Mouse (Mus musculus) brain, embryonic 18.5 days (tissue): ENCODE results near the gene Spats2.
"Not testable (repeated sequence)": the region's sequence is repeated elsewhere in the genome, so short reads cannot be mapped to it uniquely, and the experiment has no call there.

Experiments
- DNase-seq: peaks from one replicate; pipeline ENCODE4 v3.0.0-alpha.2; 2012; ENCODE audit warnings: low read depth, low spot score

Spats2 gene

DNA sequence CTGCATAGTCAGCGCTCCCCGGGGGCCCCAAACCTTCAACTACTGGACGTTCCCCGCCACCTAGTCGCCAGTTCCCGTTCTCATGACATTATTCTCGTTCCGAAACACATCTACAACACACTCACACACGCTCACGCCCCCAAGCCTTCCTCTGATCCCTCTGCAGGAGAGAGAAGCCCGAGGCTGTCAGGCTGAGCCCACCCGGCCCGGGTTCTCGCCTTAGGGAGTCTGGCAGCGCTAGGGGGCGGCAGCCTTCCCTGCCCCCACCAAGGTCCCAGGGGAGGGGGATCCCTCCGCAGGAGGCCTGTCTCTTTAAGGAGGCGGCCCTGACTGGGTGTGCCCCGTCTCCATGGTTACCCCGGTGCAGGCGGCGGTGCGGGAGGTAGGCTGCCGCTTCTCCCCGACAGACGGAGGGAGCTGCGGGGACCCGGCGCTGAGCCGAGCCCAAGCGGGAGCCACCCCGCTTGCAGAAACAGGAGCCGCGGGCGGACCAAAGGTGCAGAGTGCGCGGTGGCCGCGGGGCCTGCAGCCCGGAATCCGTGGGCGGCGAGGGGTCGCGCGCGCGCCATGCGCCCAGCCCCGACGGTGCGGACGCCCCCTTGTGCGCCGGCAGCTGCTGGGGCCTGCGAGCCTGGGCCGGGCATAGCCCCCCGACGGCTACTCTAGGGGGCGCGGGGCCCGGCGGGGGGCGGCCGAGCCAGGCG lies 98.6 kb downstream of the Spats2 start, which contains the start of gene Kcnh3:
Gene Kcnh3 (plus strand): TSS at position 654 of the 704 bp plus-strand sequence.
- peak; percentile 50 for DNase-seq

GRCm38 (mm10) chr15:99225081-99225810 lies 99.5 kb downstream of the Spats2 start:
- peak; percentile 50 for DNase-seq

- no peak for DNase-seq
Measured at GRCm38 (mm10) chr15:99226090-99226489, 100.4 kb downstream of the Spats2 start.

DNA sequence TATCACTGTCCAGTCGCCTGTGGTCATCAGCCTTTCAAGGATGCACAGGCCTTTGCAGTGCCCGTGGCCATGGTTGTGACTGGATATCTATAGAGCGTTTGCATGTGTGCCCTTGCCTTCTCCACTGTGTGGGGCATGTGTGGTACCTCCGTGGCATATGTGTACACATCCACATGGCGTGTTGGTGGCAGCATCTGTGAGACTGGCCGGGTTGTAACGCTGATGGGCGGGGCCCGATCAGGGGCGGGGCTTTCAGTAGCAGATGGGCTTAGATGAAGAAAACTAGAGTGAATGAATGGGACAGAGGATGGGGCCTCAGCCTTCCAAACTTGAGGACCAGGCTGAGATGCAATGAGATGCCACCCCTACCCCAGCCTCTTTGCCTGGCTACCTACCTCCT lies 106.3 kb downstream of the Spats2 start:
- no peak for DNase-seq

- no peak for DNase-seq
Measured at GRCm38 (mm10) chr15:99233719-99234118, 108.0 kb downstream of the Spats2 start.

DNA sequence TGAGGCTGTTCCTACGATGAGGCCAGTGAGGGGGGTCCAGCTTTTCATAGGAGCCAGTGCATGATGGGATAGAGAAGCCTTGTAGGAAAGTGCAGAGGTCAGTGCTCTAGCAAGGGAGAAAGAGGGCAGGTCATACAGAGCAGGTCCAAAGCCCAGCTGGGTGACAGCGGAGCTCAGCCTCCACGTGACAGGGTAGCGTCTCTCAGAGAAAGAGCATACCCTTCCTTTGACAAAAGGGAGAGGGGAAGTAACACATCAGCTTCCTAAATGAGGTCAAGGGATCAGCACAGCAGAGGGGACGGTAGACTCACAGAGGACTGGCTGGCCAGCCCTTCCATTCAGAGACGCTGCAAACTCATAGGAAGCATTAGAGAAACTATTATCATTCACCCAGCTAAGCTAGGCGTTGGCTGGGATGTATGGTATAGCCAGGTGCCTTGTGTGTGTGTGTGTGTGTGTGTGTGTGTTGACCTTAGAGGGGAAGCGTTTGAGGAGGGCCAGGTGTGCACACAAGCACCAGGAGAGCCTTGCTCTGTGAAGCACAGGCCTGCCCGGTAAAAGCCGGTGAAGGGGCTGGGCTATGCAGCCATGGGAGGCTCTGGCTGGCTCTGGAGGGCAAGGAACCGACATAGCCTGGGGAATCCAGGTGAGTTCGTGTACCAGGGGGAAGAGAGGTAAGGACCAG lies 108.8 kb downstream of the Spats2 start:
- DNase-seq, result no peak

- no peak for DNase-seq
Measured at GRCm38 (mm10) chr15:99238006-99238405, 112.3 kb downstream of the Spats2 start.

GRCm38 (mm10) chr15:99240129-99240528 lies 114.4 kb downstream of the Spats2 start:
- no peak for DNase-seq

- DNase-seq, result no peak
Measured at GRCm38 (mm10) chr15:99241249-99241648, 115.5 kb downstream of the Spats2 start.

GRCm38 (mm10) chr15:99242045-99242444 lies 116.3 kb downstream of the Spats2 start:
- DNase-seq, result no peak

GRCm38 (mm10) chr15:99246736-99247135 lies 121.0 kb downstream of the Spats2 start:
- not testable (repeated sequence) for DNase-seq

GRCm38 (mm10) chr15:99248972-99249371 lies 123.3 kb downstream of the Spats2 start:
- no peak for DNase-seq

DNA sequence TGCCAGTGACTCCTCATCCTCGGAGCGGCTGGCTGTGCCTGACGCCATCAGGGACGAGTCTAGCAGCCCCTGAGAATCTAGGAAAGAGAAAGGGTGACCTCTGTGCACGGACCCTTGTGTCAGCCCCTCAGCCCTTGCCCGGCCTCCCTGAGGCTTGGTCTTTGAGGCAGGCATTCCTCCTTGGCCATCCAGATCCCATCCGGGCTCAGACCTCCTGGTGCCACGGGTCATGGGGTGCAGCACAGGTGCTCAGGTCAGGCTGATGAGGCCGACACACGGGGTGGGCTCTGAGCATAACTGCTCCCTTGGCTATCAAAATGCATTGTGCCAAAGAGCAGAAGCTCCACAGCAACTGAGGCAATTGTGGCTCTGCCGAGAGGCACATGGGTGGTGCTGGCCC lies 124.2 kb downstream of the Spats2 start:
- DNase-seq, result no peak

- DNase-seq, result not testable (repeated sequence)
Measured at GRCm38 (mm10) chr15:99251111-99251510, 125.4 kb downstream of the Spats2 start.

DNA sequence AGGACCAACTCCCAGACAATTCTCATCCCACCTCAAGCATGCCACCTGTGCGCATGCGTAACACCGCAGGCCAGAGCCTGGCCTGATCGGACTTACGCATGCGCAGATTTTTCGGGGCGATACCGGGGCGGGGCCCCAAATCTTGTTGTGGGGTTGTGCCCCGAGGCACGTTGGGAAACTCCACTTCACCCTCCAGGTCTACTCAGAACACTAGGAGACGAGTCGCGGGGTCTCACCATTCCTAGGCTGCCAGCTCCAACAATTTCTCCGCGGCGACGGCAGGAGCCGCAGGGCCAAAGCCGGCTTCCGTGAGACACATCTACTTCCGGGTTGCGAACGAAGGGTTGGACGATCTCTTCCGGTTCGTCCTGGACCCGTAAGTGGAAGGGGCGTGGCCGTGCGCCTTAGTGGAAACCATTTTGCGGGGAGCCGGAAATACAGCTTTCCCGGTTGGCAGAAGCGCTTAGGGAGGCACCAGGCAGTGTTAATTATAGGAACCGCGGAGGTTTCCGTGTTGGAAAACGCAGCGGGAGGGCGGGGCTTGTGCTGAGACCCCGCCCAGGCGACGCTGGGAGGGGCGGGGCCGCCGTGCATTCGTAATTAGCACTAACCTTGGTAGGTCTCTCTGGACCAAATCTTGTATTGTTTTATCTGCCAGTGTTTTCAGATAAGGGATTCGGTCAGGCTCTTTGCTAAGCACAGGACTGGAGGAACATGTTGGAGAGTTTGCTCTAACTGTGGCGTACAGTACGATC lies 126.1 kb downstream of the Spats2 start, which contains the start of gene Mcrs1:
Gene Mcrs1 (minus strand): TSS at position 336 of the 755 bp plus-strand sequence.
- peak; percentile 98 for DNase-seq

GRCm38 (mm10) chr15:99252381-99253174 lies 126.9 kb downstream of the Spats2 start:
- DNase-seq, result no peak

GRCm38 (mm10) chr15:99253175-99253479 lies 127.4 kb downstream of the Spats2 start:
- not testable (repeated sequence) for DNase-seq

DNA sequence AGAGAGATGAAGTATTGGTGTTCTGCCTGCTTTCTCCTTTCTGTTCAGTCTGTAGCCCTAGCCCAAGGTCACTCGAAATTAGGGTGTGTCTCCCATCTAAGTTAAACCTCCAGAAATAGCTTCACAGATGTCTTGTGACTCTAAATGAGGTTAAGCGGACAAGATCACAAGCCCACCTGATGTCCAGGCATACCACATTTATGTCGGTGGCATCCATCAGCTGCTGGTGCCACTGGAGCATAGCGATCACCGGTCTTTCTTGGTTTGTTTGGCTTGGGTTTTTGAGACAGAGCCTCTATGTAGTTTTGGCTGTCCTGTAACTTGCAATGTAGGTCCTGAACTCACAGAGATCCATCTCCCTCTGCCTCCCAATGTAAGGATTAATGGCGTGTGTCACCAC lies 128.1 kb downstream of the Spats2 start:
- DNase-seq, result no peak

DNA sequence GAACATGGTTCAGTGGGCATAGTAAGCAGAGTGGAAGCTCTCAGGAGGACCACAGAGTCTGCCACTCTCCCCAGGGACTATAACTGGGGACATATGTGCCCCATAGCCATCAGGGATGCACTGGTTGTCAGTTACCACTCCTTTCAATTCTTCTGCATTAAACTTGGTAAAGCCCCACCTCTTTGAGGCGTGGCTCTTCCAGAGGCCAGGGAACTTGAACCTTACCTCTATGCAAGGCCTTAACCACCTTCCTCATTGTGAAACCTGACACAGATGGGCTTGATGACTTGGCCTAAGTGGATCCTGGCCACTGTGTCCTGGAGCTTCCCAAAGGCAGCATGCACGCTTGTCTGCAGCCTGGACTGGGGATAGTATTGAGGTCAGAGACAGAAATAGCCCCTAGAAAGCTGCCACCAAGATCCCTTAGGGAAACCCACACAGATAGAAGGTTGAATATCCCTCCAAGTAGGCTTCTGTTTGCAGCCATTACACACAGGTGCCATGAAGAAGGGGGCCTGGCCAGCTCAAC lies 128.8 kb downstream of the Spats2 start:
- DNase-seq, result no peak

DNA sequence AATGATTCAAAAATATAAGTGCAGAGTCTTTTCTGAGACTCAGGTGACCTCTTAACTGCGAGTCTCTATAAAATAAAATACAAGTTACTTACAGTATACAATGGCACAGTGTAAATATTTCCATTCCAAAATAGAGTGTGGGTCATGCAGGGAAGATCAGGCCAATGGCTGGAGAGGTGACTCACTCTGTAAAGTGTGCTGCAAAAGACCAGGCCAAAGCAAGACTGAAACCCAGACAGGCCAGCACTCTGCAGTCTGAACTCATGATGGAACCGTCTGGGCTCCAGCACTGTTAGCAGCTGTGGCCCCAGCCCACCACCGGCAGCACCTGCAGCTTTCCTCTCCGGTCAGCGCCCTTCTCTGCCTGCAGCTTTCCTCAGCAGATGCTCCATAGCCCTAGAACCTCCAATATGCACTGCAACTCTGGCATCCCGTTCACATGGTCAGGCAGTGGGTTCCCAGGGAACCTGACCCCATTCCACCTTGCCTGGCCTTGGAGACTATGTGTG lies 129.6 kb downstream of the Spats2 start:
- no peak for DNase-seq
